Mouse (Mus musculus) left cerebral cortex, postnatal 14 days (tissue): ENCODE data around the gene Cpn1. TPM values are rescaled to one million over a fixed set of nuclear protein-coding genes. Genes with fewer than 3 reads are reported as not detected.
A peak's percentile ranks its signal among the peaks of the same experiment; 100 is the strongest.

Source experiments
- DNase-seq, 2 experiments: peaks; one replicate each; pipeline ENCODE4 v3.0.0; 2021 to 2022; ENCODE audit warnings: low spot score in 2 of 2, mixed read lengths in 1 of 2
- intact Hi-C: fragments of 180-260 bp; cut with DNase I; formaldehyde crosslinking; loops from one replicate; pipeline ENCODE4 v1.15.1; 2025
- total RNA-seq, 2 experiments: library from RNA; stranded (reverse); gene quantifications; 2 replicates each; pipeline ENCODE4 v1.2.3; 2021

The Cpn1 gene
- total RNA-seq, 2 experiments from 2014 or later, result 0.15 to 0.31 TPM

DNA sequence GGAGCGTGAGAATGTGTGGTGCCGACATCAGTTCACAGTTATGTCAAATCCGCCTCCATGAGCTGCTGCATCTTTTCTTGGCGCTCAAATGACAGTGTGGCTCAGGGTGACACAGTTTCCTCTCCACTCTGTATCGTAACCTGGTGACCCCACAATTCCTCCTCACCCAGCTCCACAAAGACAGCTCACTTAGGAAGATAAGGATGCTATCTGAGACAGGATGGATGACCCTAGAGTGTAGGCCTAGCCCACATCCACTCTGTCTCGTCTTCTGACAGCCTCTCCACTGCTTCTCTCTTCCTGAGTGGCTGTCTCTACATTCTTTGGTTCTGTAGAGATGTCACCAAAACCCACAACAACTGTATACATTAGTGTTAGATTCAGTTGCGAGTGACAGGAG is 9.1 kb upstream of the Cpn1 start:
- no peak for DNase-seq
- intact Hi-C loops, result no loop called here

DNA sequence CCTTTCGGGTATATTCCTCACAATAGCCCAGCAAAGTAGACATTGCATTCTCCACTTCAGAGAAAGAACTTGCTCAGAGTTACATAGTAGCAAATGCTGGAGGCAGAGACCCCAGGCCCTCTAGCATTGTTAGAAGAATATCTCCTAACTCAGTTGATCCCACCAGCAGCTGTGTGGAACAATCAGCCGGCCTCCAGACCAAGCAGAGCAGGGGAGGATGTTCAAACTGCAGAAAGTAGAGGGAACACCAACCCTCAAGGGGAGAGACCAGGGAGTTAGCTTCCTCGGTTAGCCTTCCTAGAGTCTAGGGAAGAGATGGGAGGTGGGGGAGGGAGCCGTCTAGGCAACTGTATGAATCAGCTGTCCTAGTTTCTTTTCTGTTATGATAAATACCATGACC is 6.1 kb upstream of the Cpn1 start:
- intact Hi-C loops, result no loop called here
- no peak for DNase-seq

GRCm38 (mm10) chr19:43990362-43990761 is 4.0 kb upstream of the Cpn1 start:
- no peak for DNase-seq
- intact Hi-C loops, result no loop called here

DNA sequence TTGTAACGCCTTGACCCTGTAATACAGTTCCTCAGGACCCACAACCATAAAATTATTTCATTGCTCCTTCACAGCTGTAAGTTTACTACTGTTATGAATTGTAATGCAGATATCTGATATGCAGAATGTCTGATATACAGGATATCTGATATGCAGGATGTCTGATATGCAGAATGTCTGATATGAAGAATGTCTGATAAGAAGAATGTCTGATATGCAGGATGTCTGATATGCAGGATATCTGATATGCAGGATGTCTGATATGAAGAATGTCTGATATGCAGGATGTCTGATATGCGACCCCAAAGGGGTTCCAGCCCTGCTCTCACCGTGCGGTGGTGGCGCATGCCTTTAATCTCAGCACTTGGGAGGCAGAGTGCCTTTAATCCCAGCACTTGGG is 4.4 kb downstream of the Cpn1 start:
- no peak for DNase-seq
- intact Hi-C loops, result no loop called here

DNA sequence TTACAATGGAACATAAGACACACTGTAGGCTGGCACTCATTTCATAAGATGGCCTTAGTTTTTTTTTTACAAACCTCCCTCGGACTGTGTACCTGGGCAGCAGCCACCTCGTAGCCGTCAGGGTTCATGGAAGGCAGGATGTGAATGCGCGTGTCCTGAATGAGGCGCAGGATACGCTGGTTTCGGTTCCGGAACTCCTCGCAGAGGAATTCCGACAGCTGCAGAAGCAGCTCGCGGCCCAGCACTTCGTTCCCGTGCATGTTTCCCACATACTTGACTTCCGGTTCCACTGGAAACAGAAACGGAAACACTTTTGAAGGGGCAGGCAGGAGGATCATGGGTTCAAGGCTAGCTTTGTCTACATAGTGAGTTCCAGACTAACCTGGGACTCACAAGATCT is 5.6 kb downstream of the Cpn1 start:
- DNase-seq, result no peak
- intact Hi-C loops, result no loop called here

DNA sequence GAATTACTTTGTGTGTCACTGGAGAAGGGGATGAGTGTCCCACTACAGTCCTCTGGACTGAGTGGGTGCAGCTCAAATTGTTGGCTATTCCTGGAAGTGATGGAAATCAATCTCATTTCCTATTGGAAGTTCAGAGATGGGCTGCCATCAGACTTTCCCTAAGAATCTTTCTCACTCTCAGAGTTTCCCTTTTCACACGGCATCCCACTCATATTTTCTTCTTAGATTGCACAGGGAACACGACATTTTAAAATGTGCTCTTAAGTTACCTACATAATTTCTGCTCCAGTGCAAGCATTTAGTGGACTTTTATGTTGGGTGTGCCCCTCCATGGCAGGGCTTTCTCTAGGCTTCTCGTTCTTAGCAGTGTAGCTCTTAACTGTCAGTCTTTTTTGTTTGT is 8.6 kb downstream of the Cpn1 start:
- DNase-seq, result no peak
- intact Hi-C loops, result no loop called here

DNA sequence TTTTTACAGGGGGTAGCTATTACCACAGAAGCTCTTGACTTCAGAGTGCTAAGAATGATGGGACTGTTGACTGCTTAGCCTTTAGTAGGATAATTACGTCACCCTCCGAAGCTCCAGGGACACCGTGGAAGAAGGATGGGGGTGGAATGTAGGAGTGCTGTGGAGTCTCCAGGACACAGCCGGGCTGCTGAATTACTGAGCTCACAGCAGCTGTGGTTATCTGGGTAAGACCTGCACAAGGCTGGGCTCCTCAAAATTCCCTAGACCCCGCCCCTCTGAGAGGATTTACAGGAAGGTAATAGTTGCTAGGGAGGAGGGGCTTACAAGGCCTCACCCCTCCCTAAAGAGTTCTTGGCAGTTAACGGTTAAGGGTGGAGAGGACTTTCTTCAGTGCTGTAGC is 9.7 kb downstream of the Cpn1 start:
- DNase-seq, result no peak
- intact Hi-C loops, result no loop called here

DNA sequence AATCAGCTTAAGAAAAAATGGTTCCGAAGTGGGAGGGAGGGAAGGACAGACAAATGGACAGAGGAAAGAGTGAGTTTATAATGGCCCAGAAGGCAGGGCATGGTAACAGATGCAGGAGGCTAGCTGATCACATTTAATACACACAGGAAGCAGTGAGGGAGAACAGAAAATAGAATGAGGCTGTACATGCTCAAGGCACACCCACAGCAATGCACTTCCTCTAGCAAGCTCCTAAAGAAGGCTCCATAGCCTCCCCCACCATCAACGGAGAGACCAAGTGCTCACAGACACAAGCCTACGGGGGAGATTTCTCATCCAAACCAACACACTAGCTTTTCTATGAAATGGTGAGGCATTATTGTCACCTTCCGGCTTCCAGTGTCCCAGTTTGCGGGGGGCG is 12.1 kb downstream of the Cpn1 start:
- intact Hi-C loops, result no loop called here

GRCm38 (mm10) chr19:43973711-43974110 is 12.6 kb downstream of the Cpn1 start:
- intact Hi-C loops, result no loop called here
- DNase-seq, result no peak

More for the DNA sequence above, 12.1 kb downstream of the Cpn1 start:
- peak in 1 of 2 experiments; percentile 25 for DNase-seq

GRCm38 (mm10) chr19:43972129-43972528 is 14.2 kb downstream of the Cpn1 start:
- DNase-seq, result no peak
- intact Hi-C loops, result no loop called here

DNA sequence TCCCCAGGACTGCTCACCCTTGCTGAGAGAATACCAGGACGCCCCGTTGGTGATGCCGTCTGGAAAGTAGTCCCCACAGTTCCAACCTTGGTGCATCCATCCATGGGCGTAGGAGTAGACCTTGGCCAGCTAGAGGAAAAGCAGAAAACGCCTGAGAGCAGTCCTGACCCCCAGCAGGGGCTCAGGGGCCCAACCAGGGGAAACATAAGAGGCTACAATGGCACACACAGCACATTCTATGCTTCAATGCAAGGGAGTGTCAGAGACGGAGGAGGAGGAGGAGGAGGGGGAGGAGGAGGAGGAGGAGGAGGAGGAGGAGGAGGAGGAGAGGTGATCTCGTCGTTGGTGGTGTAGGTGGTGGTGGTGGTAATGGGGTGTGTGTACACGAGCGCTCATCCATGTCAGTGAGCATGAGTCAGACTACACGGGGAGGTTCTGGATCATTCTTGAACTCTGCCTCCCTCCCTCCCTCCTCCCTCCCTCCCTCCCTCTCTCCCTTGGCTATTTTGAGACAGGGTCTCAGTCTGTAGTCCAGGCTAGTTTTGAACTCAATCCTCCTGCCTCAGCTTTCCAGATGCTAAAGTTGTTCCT is 17.8 kb downstream of the Cpn1 start:
- intact Hi-C loops, result no loop called here
- DNase-seq, result no peak

GRCm38 (mm10) chr19:43966481-43966880 is 19.9 kb downstream of the Cpn1 start:
- no peak for DNase-seq
- intact Hi-C loops, result no loop called here

DNA sequence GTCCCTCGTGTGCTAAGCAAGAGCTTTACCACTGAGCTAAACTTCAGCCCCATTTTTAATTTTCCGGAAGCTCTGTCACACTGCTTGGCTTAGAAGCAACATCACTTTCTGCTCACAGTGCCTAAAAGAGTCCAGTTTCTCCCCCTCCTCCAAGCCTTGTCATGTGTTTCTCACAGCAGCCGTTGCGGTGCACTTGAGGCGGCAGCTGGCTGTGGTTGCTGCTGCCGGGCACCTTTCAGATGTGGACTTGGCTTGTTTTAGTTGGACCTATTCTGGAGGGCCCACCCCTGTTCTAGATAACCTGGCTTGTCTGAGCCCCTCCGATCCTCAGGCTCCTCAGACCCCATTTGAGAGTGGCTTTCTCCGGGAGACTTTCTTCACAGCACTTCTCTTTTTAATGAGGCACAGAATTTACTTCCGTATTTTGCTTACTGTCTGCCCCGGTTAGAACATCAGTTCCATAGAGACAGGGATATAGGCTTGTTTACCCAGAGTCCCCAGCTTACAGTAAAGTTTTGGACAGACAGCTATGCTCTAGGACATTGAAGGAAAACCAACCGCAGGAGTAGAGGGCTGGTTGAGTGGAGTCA is 20.8 kb downstream of the Cpn1 start:
- peak in 1 of 2 experiments; percentile 28 for DNase-seq
- intact Hi-C loops, result no loop called here

GRCm38 (mm10) chr19:43962795-43963194 is 23.6 kb downstream of the Cpn1 start:
- intact Hi-C loops, result no loop called here
- no peak for DNase-seq

GRCm38 (mm10) chr19:43961185-43961584 is 25.2 kb downstream of the Cpn1 start:
- intact Hi-C loops, result no loop called here

DNA sequence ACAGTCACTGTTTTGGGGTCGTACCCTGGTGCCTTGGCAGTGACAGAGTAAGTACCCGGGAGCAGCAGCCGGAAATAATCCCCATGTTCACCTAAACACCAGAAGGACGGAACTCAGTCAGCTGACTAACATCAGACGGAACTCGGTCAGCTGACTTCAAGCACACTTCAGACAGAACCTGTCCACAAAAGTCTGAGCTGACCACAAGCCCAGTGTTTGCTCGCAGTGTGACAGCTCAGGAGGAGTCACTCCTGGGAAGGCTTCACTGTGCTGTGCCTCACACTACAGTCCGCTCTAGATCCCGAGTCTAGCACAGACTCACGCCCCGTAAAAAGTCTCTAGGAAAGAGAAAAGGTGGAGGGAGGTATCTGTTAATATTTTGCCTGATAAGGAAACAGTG is 26.3 kb downstream of the Cpn1 start:
- intact Hi-C loops, result no loop called here

More at GRCm38 (mm10) chr19:43961185-43961584, 25.2 kb downstream of the Cpn1 start:
- DNase-seq, result no peak

DNA sequence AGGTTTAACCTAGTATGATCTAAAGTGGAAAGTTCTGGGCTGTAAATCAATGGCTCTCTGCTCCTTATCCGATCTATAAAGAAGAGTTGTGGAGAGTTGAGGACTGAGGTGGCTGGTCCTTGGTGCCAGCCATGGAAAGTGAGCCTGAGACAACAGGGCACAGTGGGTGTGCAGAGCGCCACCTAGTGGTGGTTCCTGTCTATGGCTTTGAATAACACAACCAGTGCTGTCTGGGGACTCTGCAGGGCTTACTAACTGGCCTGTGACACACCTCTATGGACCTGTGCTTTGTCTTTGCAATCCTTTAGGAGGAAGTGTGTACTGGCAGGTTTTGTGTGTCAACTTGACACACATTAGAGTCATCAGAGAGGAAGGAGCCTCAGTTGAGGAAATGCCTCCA is 27.2 kb downstream of the Cpn1 start:
- intact Hi-C loops, result loop anchor here (5.0 kb wide), 1 partner anchor 127 kb away; no protein-coding TSS in a partner anchor
- peak; percentile 75 to 79 for DNase-seq

More for the DNA sequence above, 26.3 kb downstream of the Cpn1 start:
- DNase-seq, result no peak

DNA sequence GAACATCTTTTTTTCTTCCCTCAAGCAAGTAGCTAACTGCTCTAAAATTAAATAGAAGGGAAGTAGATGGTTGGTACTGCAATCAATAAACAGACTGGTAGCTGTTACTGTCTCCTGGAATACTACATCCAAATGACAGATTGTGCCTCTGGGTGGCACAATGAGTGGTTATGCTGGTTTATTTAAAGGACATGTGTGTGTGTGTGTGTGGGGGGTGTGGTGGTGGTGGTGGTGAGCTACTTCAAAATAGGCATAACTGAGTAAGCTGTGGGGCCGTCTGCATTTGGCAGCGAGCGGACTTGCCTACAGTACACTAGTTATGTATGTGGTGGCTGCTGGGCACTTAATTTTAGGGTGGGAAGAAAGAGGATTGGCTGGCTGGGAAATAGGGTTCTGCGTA is 28.5 kb downstream of the Cpn1 start:
- intact Hi-C loops, result loop anchor here (5.0 kb wide), 1 partner anchor 126 kb away; no protein-coding TSS in a partner anchor
- DNase-seq, result peak; percentile 60 to 79

- intact Hi-C loops, result loop anchor here (5.0 kb wide), 1 partner anchor 125 kb away; no protein-coding TSS in a partner anchor
- no peak for DNase-seq
Observed at GRCm38 (mm10) chr19:43957402-43957801, 29.0 kb downstream of the Cpn1 start.

DNA sequence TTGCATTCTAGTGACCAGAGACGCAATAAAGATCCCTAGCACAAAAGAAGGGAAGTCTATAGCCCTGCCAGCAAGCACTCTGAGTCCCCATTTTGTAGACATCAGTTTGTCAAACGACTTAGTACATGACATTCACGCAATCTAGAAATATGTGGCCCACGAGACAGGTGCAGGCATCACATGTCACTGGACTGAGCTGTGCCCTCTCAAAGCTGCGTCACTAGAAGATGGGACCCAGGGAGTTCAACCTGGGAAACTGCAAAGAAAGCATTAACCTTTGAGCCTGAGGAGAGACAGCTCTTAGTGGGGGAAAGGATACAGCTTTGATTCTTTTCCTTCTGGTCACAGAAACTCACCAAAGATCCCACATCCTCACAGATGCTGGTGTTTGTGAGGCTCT is 31.1 kb downstream of the Cpn1 start:
- no peak for DNase-seq
- intact Hi-C loops, result loop anchor here (5.0 kb wide), 1 partner anchor 123 kb away; no protein-coding TSS in a partner anchor

GRCm38 (mm10) chr19:43954864-43955263 is 31.5 kb downstream of the Cpn1 start:
- intact Hi-C loops, result loop anchor here (5.0 kb wide), 1 partner anchor 123 kb away; no protein-coding TSS in a partner anchor
- DNase-seq, result no peak
